Mouse (Mus musculus) thymus, postnatal 14 days (tissue): ENCODE measurements around the gene Cltc.
"Not testable (repeated sequence)": the region's sequence is repeated elsewhere in the genome, so short reads cannot be mapped to it uniquely, and the experiment has no call there.

ENCODE experiments used
- DNase-seq: peaks from one replicate; pipeline ENCODE4 v3.0.0; 2021

Gene Cltc

GRCm38 (mm10) chr11:86738308-86738707 is 19.1 kb downstream of the Cltc start:
- DNase-seq: not testable (repeated sequence)

GRCm38 (mm10) chr11:86737301-86738000 is 19.9 kb downstream of the Cltc start:
- DNase-seq: peak; percentile 34

GRCm38 (mm10) chr11:86734993-86735392 is 22.4 kb downstream of the Cltc start:
- DNase-seq: no peak

GRCm38 (mm10) chr11:86734241-86734939 is 23.0 kb downstream of the Cltc start:
- DNase-seq: no peak

- DNase-seq: no peak
These were observed 25.9 kb downstream of the Cltc start for GRCm38 (mm10) chr11:86731443-86731842.

GRCm38 (mm10) chr11:86725607-86726006 is 31.8 kb downstream of the Cltc start:
- no peak for DNase-seq

GRCm38 (mm10) chr11:86724982-86725381 is 32.4 kb downstream of the Cltc start:
- DNase-seq: no peak

GRCm38 (mm10) chr11:86724004-86724403 is 33.4 kb downstream of the Cltc start:
- DNase-seq: no peak

- no peak for DNase-seq
These were observed 38.0 kb downstream of the Cltc start for GRCm38 (mm10) chr11:86719390-86719789.

- no peak for DNase-seq
These were observed 39.0 kb downstream of the Cltc start for GRCm38 (mm10) chr11:86718369-86718768.

GRCm38 (mm10) chr11:86717306-86718065 is 39.9 kb downstream of the Cltc start:
- no peak for DNase-seq

GRCm38 (mm10) chr11:86714606-86715005 is 42.8 kb downstream of the Cltc start:
- DNase-seq: no peak

- DNase-seq: no peak
These were observed 56.2 kb downstream of the Cltc start for GRCm38 (mm10) chr11:86701151-86701550.

- no peak for DNase-seq
These were observed 61.9 kb downstream of the Cltc start for GRCm38 (mm10) chr11:86695461-86695860.

- DNase-seq: no peak
These were observed 64.8 kb downstream of the Cltc start for GRCm38 (mm10) chr11:86692546-86692945.

- DNase-seq: no peak
These were observed 65.4 kb downstream of the Cltc start for GRCm38 (mm10) chr11:86691956-86692355.

- no peak for DNase-seq
These were observed 65.9 kb downstream of the Cltc start for GRCm38 (mm10) chr11:86691482-86691881.

- DNase-seq: no peak
These were observed 67.0 kb downstream of the Cltc start for GRCm38 (mm10) chr11:86690383-86690782.

- DNase-seq: no peak
These were observed 72.0 kb downstream of the Cltc start for GRCm38 (mm10) chr11:86685366-86685765.

- no peak for DNase-seq
These were observed 73.0 kb downstream of the Cltc start for GRCm38 (mm10) chr11:86684126-86685012.

- DNase-seq: peak; percentile 88
These were observed 73.8 kb downstream of the Cltc start, which contains the start of the genes Vmp1 and Ptrh2 for GRCm38 (mm10) chr11:86683395-86684125. Gene Vmp1, minus strand, starts transcription at chr11:86683836. Gene Ptrh2, plus strand, starts transcription at chr11:86683985.

GRCm38 (mm10) chr11:86682861-86683260 is 74.5 kb downstream of the Cltc start:
- DNase-seq: no peak
